Mouse (Mus musculus): ENCODE measurements around the gene Tcaim.

GRCm38 (mm10) chr9:122757614-122758013 is 47.7 kb upstream of the Tcaim start:
- TF ChIP-seq POLR2A (IDR thresholded peaks at IDR 0.05; ENCODE audit: borderline replicate concordance, extremely low read depth, low read depth, low read length) (no peak), CTCF (IDR thresholded peaks at IDR 0.05; ENCODE audit: insufficient read depth, low read length) (no peak)

All from lung, adult 2 months (tissue).